Mouse (Mus musculus) lung, postnatal 0 days (tissue): ENCODE measurements around the gene Vcan. TPM values are rescaled to one million over a fixed set of nuclear protein-coding genes. Genes with fewer than 3 reads are reported as not detected.

ENCODE experiments used
- ATAC-seq: fragments of 200-750 bp; cut with Nextera tagmentation; 2 replicates; pipeline ENCODE4 v1.8.0; 2017; ENCODE audit warnings: moderate library complexity
- DNase-seq: peaks from one replicate; pipeline ENCODE4 v3.0.0-alpha.2; 2016; ENCODE audit warnings: low spot score
- H3K27ac ChIP-seq: fragments of 300-500 bp; sonication (generic); 2 replicates; pipeline ENCODE4 v1.5.1; 2014; ENCODE audit warnings: antibody characterized with exemption, mild to moderate bottlenecking, low read length, mixed read lengths
- H3K27me3 ChIP-seq: fragments of 300-500 bp; sonication (generic); replicated peaks from 2 replicates; pipeline ENCODE4 v1.6.1; 2014; ENCODE audit warnings: low read length, mixed read lengths; ENCODE audit not compliant: insufficient read depth
- H3K36me3 ChIP-seq: fragments of 300-500 bp; sonication (generic); 2 replicates; pipeline ENCODE4 v1.6.1; 2014; ENCODE audit warnings: low read length, mixed read lengths; ENCODE audit not compliant: insufficient read depth
- H3K4me1 ChIP-seq: fragments of 300-500 bp; sonication (generic); 2 replicates; pipeline ENCODE4 v1.6.1; 2014; ENCODE audit warnings: antibody characterized with exemption, low read depth, low read length, mixed read lengths; ENCODE audit not compliant: insufficient read depth
- H3K4me2 ChIP-seq: fragments of 300-500 bp; sonication (generic); replicated peaks from 2 replicates; pipeline ENCODE4 v1.6.1; 2014; ENCODE audit warnings: low read depth, mild to moderate bottlenecking, low read length, moderate library complexity, mixed read lengths
- H3K4me3 ChIP-seq: fragments of 300-500 bp; sonication (generic); 2 replicates; pipeline ENCODE4 v1.5.1; 2014; ENCODE audit warnings: low read depth, low read length
- H3K9ac ChIP-seq: fragments of 300-500 bp; sonication (generic); replicated peaks from 2 replicates; pipeline ENCODE4 v1.6.1; 2014; ENCODE audit warnings: low read depth, mild to moderate bottlenecking
- H3K9me3 ChIP-seq: fragments of 300-500 bp; sonication (generic); 2 replicates; pipeline ENCODE4 v1.6.1; 2016; ENCODE audit warnings: low read length, mixed read lengths
- CTCF ChIP-seq: IDR thresholded peaks from 2 replicates; pipeline ENCODE4 v1.5.1; 2016; ENCODE audit warnings: antibody characterized with exemption, mild to moderate bottlenecking
- EP300 ChIP-seq: IDR thresholded peaks from 2 replicates; pipeline ENCODE4 v1.6.1; 2016; ENCODE audit warnings: antibody characterized with exemption, mild to moderate bottlenecking, control low read depth
- WGBS: fragments of 180-500 bp; shearing (Covaris S2); extraction: QIAGEN DNeasy Blood & Tissue Kit; methylation state at CpG from one replicate; pipeline ENCODE4 v1.1.7; 2014; 5-methylcytosine and 5-hydroxymethylcytosine counted together
- polyA plus RNA-seq: library from polyadenylated mRNA; unstranded; fragments of >200 nt; fragmentation: Nextera tagmentation; extraction: Ambion mirVana; gene quantifications from 2 replicates; pipeline ENCODE4 v1.2.1, GENCODE M21; 2015

Gene Vcan
- polyA plus RNA-seq, 1 experiment from 2014 or later: 12.1 TPM

- Histone ChIP-seq H3K4me3 (no peak overlapping the region), H3K4me1 (no peaks in the 10 kb centered on the region), H3K36me3 (no peaks in the 10 kb centered on the region), H3K9me3 (no peaks in the 10 kb centered on the region), H3K4me2 (no peak overlapping the region), H3K27ac (no peak overlapping the region), H3K9ac (no peak overlapping the region), H3K27me3 (no peaks in the 10 kb centered on the region)
- ATAC-seq: no peak
- WGBS: 46% methylated on average over 10 of the region's 10 CpGs
- no peak for TF ChIP-seq EP300
- TF ChIP-seq CTCF: no peak
- DNase-seq: no peak
Measured at GRCm38 (mm10) chr13:89668981-89669880, 73.1 kb downstream of the Vcan start.

GRCm38 (mm10) chr13:89668069-89668468 lies 74.2 kb downstream of the Vcan start:
- no peak overlapping the region for H3K9ac ChIP-seq
- DNase-seq: peak; percentile 73
- H3K4me1 ChIP-seq: no peaks in the 10 kb centered on the region
- no peak overlapping the region for H3K4me3 ChIP-seq
- no peak overlapping the region for H3K27ac ChIP-seq
- no peaks in the 10 kb centered on the region for H3K36me3 ChIP-seq
- no peak for TF ChIP-seq EP300
- TF ChIP-seq CTCF: peak; percentile 76
- no peak overlapping the region for H3K4me2 ChIP-seq
- WGBS: 74% methylated on average over 1 of the region's 1 CpGs
- H3K27me3 ChIP-seq: no peaks in the 10 kb centered on the region
- no peaks in the 10 kb centered on the region for H3K9me3 ChIP-seq
- ATAC-seq: peak; percentile 61

GRCm38 (mm10) chr13:89661688-89662087 lies 80.6 kb downstream of the Vcan start:
- H3K9ac ChIP-seq: no peak overlapping the region
- no peaks in the 10 kb centered on the region for H3K9me3 ChIP-seq
- TF ChIP-seq EP300: no peak
- no peak for TF ChIP-seq CTCF
- ATAC-seq (no peak), DNase-seq (no peak)
- H3K4me2 ChIP-seq: no peak overlapping the region
- H3K27me3 ChIP-seq: no peaks in the 10 kb centered on the region
- H3K4me3 ChIP-seq: no peak overlapping the region
- H3K36me3 ChIP-seq: no peaks in the 10 kb centered on the region
- WGBS: 77% methylated on average over 2 of the region's 2 CpGs
- no peak overlapping the region for H3K27ac ChIP-seq
- H3K4me1 ChIP-seq: no peaks in the 10 kb centered on the region

- Histone ChIP-seq H3K4me3 (no peak overlapping the region), H3K9ac (no peak overlapping the region), H3K36me3 (no peaks in the 10 kb centered on the region), H3K4me1 (no peaks in the 10 kb centered on the region), H3K4me2 (no peak overlapping the region), H3K27ac (no peak overlapping the region), H3K9me3 (no peaks in the 10 kb centered on the region), H3K27me3 (no peaks in the 10 kb centered on the region)
- ATAC-seq (no peak), DNase-seq (no peak)
- TF ChIP-seq CTCF: no peak
- TF ChIP-seq EP300: no peak
- WGBS: 94% methylated on average over 11 of the region's 11 CpGs
Measured at GRCm38 (mm10) chr13:89657046-89657445, 85.3 kb downstream of the Vcan start.

DNA sequence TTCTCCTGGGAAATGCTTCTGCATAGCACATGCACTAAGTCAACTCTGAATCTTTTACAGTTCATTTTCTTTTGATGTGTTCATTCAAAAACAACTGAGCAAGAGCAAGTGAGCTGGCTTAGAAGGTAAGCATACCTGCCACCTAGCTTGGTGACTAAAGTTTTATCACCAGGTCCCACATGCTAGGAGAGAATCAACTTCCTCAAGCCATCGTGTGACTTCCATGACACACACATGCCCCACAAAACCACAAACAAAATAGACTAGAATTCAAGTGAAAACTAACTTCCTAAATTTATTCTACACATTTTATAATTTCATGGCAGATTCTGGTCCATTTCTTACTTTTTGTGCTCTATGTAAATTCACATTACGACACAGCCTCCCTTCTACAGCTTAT lies 89.0 kb downstream of the Vcan start:
- Histone ChIP-seq H3K4me2 (no peak overlapping the region), H3K9me3 (no peaks in the 10 kb centered on the region), H3K27me3 (no peaks in the 10 kb centered on the region), H3K27ac (no peak overlapping the region), H3K36me3 (no peaks in the 10 kb centered on the region), H3K9ac (no peak overlapping the region), H3K4me1 (no peaks in the 10 kb centered on the region), H3K4me3 (no peak overlapping the region)
- DNase-seq (no peak), ATAC-seq (peak; percentile 28)
- 64% methylated on average over 2 of the region's 2 CpGs for WGBS
- TF ChIP-seq EP300 (no peak), CTCF (no peak)

GRCm38 (mm10) chr13:89652773-89653172 lies 89.5 kb downstream of the Vcan start:
- no peaks in the 10 kb centered on the region for H3K9me3 ChIP-seq
- DNase-seq: peak; percentile 54
- H3K36me3 ChIP-seq: no peaks in the 10 kb centered on the region
- no peaks in the 10 kb centered on the region for H3K4me1 ChIP-seq
- H3K9ac ChIP-seq: no peak overlapping the region
- WGBS: 2% methylated on average over 1 of the region's 1 CpGs
- no peak overlapping the region for H3K4me3 ChIP-seq
- no peak overlapping the region for H3K27ac ChIP-seq
- no peaks in the 10 kb centered on the region for H3K27me3 ChIP-seq
- TF ChIP-seq EP300 (peak; percentile 60; the same call in 1 of the 2 replicates), CTCF (no peak)
- peak; percentile 75 for ATAC-seq
- no peak overlapping the region for H3K4me2 ChIP-seq
